Mouse (Mus musculus) bone marrow macrophage, adult 2 months (primary cell): Measurements from ENCODE around the gene Lipe.

Experiments
- CTCF ChIP-seq: IDR thresholded peaks from 2 replicates; pipeline ENCODE4 v1.5.1; 2012; ENCODE audit warnings: low read depth, mild to moderate bottlenecking, low read length, moderate library complexity
- POLR2A ChIP-seq: IDR thresholded peaks from 2 replicates; pipeline ENCODE4 v1.6.1; 2012; ENCODE audit warnings: mild to moderate bottlenecking, low read depth, low read length, borderline replicate concordance

- TF ChIP-seq CTCF, result no peak
- TF ChIP-seq POLR2A, result no peak
Measured at GRCm38 (mm10) chr7:25385850-25386555, 12.5 kb downstream of the Lipe start.
